Mouse (Mus musculus): ENCODE measurements around the gene Rpp25l. TPM values are rescaled to one million over a fixed set of nuclear protein-coding genes. Genes with fewer than 3 reads are reported as not detected.
A peak's percentile ranks its signal among the peaks of the same experiment; 100 is the strongest.

Rpp25l gene
- total and polyA plus RNA-seq, 3 experiments, result 52.0 to 63.5 TPM; not detected in 1

- peak; percentile 97 for DNase-seq (ENCODE audit: low read depth, low spot score)
- peaks cover 5 to 14% of the 10 kb centered on the region in 2 experiments; a peak in 3 of 4 replicates for H3K4me1 ChIP-seq (ENCODE audit: control insufficient read depth in 1 of 2, insufficient read depth in 2 of 2, low read length in 2 of 2)
- H3K9me3 ChIP-seq (replicated peaks; ENCODE audit: insufficient read depth, low read length), result no peaks in the 10 kb centered on the region
- peak; percentile 85 to 87 for TF ChIP-seq POLR2A (IDR thresholded peaks at IDR 0.05; ENCODE audit: control insufficient read depth in 1 of 2, insufficient read depth in 1 of 2, low read depth in 1 of 2, low read length in 2 of 2, poor library complexity in 1 of 2)
- peak; percentile 90 for TF ChIP-seq NELFE (IDR thresholded peaks at IDR 0.05; ENCODE audit: low read depth, low read length)
- TF ChIP-seq SIN3A (IDR thresholded peaks at IDR 0.05; ENCODE audit: low read length), result peak; percentile 96
- peak; percentile 89 for TF ChIP-seq HCFC1 (IDR thresholded peaks at IDR 0.05; ENCODE audit: low read depth, low read length)
- peak; percentile 54 for TF ChIP-seq MXI1 (IDR thresholded peaks at IDR 0.05; ENCODE audit: low read depth, low read length)
- peak; percentile 86 for TF ChIP-seq ZMIZ1 (IDR thresholded peaks at IDR 0.05; ENCODE audit: low read depth, low read length)
- no peak for TF ChIP-seq MEF2A (IDR thresholded peaks at IDR 0.05; ENCODE audit: extremely low read depth, insufficient replicate concordance, low read depth, low read length, poor library complexity, severe bottlenecking)
- TF ChIP-seq TCF12 (IDR thresholded peaks at IDR 0.05; ENCODE audit: low read depth, low read length), result peak; percentile 31; the same call in 1 of the 2 replicates
- TF ChIP-seq ELF1 (IDR thresholded peaks at IDR 0.05; ENCODE audit: low read depth, low read length), result peak; percentile 99
- TF ChIP-seq POLR2AphosphoS2 (IDR thresholded peaks at IDR 0.05; ENCODE audit: low read length), result peak; percentile 79; the same call in 1 of the 2 replicates
- no peak for TF ChIP-seq SMC3 (IDR thresholded peaks at IDR 0.05; ENCODE audit: low read depth, low read length)
- no peak for TF ChIP-seq ZKSCAN1 (IDR thresholded peaks at IDR 0.05; ENCODE audit: low read depth, low read length)
- TF ChIP-seq TBP (IDR thresholded peaks at IDR 0.05; ENCODE audit: low read depth, low read length), result peak; percentile 81
- TF ChIP-seq BHLHE40 (IDR thresholded peaks at IDR 0.05; ENCODE audit: borderline replicate concordance, low read depth, low read length), result no peak
- TF ChIP-seq MYC (IDR thresholded peaks at IDR 0.05; ENCODE audit: low read depth, low read length), result no peak
- TF ChIP-seq CHD2 (IDR thresholded peaks at IDR 0.05; ENCODE audit: low read length), result no peak
- no peak for TF ChIP-seq CHD1 (IDR thresholded peaks at IDR 0.05; ENCODE audit: low read depth, low read length)
- H3K27ac ChIP-seq (ENCODE audit: control insufficient read depth, low read depth, low read length), result no peak within 1 kb of the TSS
- peak within 1 kb of the TSS; percentile 66 to 76 for H3K4me3 ChIP-seq (ENCODE audit: control insufficient read depth in 1 of 2, insufficient read depth in 1 of 2, low read depth in 2 of 2, low read length in 2 of 2)
- peak within 1 kb of the TSS; percentile 85 for H3K9ac ChIP-seq (ENCODE audit: control insufficient read depth, low read depth, low read length, poor library complexity, severe bottlenecking)
- no peaks in the 10 kb centered on the region for H3K27me3 ChIP-seq (ENCODE audit: control insufficient read depth in 1 of 2, insufficient read depth in 2 of 2, low read length in 2 of 2)
- peaks cover 9% of the 10 kb centered on the region for H3K79me2 ChIP-seq (ENCODE audit: control insufficient read depth, insufficient read depth, low read length, poor library complexity)
- peaks cover 0 to 12% of the 10 kb centered on the region in 2 experiments; a peak in 1 of 4 replicates for H3K36me3 ChIP-seq (ENCODE audit: control insufficient read depth in 1 of 2, insufficient read depth in 2 of 2, low read length in 2 of 2)
Observed at GRCm38 (mm10) chr4:41722918-41723351, 9.6 kb upstream of the Rpp25l start, which contains the start of gene Dctn3. TSS of gene Dctn3 (minus strand) at chr4:41723170.

- H3K79me2 ChIP-seq (ENCODE audit: control insufficient read depth, insufficient read depth, low read length, poor library complexity), result peaks cover 19% of the 10 kb centered on the region
- no peaks in the 10 kb centered on the region for H3K9me3 ChIP-seq (replicated peaks; ENCODE audit: insufficient read depth, low read length)
- no peak for DNase-seq (ENCODE audit: low read depth, low spot score)
- H3K36me3 ChIP-seq (ENCODE audit: control insufficient read depth in 1 of 2, insufficient read depth in 2 of 2, low read length in 2 of 2), result peaks cover 0 to 3% of the 10 kb centered on the region in 2 experiments; a peak in 1 of 4 replicates
- no peak overlapping the region for H3K9ac ChIP-seq (ENCODE audit: control insufficient read depth, low read depth, low read length, poor library complexity, severe bottlenecking)
- TF ChIP-seq ZNF384 (IDR thresholded peaks at IDR 0.05; ENCODE audit: low read depth, low read length) (no peak), RCOR1 (IDR thresholded peaks at IDR 0.05; ENCODE audit: low read depth, low read length) (no peak), MAZ (IDR thresholded peaks at IDR 0.05; ENCODE audit: low read depth, low read length) (no peak), MYB (IDR thresholded peaks at IDR 0.05; ENCODE audit: low read depth, low read length) (no peak), NELFE (IDR thresholded peaks at IDR 0.05; ENCODE audit: low read depth, low read length) (no peak), GATA1 (IDR thresholded peaks at IDR 0.05; ENCODE audit: low read depth, low read length) (no peak), JUND (IDR thresholded peaks at IDR 0.05; ENCODE audit: low read depth, low read length) (no peak)
- no peak overlapping the region for H3K4me3 ChIP-seq (ENCODE audit: control insufficient read depth in 1 of 2, insufficient read depth in 1 of 2, low read depth in 2 of 2, low read length in 2 of 2)
- H3K27ac ChIP-seq (ENCODE audit: control insufficient read depth, low read depth, low read length), result no peak overlapping the region
- H3K4me1 ChIP-seq (ENCODE audit: control insufficient read depth in 1 of 2, insufficient read depth in 2 of 2, low read length in 2 of 2), result peaks cover 2 to 11% of the 10 kb centered on the region in 2 experiments; a peak in 3 of 4 replicates
- no peaks in the 10 kb centered on the region for H3K27me3 ChIP-seq (ENCODE audit: control insufficient read depth in 1 of 2, insufficient read depth in 2 of 2, low read length in 2 of 2)
Observed at GRCm38 (mm10) chr4:41716834-41717233, 3.5 kb upstream of the Rpp25l start.

All from MEL (cell line).